Mouse (Mus musculus): ENCODE measurements around the gene Bmp2. TPM values are rescaled to one million over a fixed set of nuclear protein-coding genes. Genes with fewer than 3 reads are reported as not detected.
A peak's percentile ranks its signal among the peaks of the same experiment; 100 is the strongest.

Gene Bmp2
- polyA plus RNA-seq, 1 experiment = 2.1 TPM

DNA sequence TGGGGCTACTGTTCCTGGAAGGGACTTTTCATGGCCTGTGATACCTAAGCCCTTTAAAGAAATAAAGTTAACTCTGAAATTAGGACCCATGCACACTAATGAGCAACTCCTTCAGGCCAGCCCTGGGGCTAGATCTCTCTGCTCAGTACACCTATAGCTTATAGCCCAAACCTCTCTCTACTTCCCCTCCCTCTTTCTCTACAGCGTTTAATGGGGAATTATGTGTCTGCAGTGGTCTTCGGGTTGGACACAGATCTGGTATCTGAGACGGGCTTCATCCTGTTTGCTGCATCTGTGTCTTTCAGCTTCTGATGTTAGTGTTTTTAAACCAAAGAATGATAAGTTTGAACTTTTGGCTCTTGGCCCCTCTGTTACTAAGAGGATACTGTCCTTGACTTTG lies 18.9 kb upstream of the Bmp2 start:
- TF ChIP-seq POLR2A (IDR thresholded peaks at IDR 0.05; ENCODE audit: borderline replicate concordance, extremely low read depth, insufficient read depth, insufficient read length, poor library complexity, severe bottlenecking) = no peak
- no peak for TF ChIP-seq CTCF (IDR thresholded peaks at IDR 0.05; ENCODE audit: borderline replicate concordance, extremely low read depth, insufficient read depth, insufficient read length)
- no peak for DNase-seq (ENCODE audit: low read depth)

- TF ChIP-seq POLR2A (IDR thresholded peaks at IDR 0.05; ENCODE audit: borderline replicate concordance, extremely low read depth, insufficient read depth, insufficient read length, poor library complexity, severe bottlenecking) (no peak), CTCF (IDR thresholded peaks at IDR 0.05; ENCODE audit: borderline replicate concordance, extremely low read depth, insufficient read depth, insufficient read length) (no peak)
- DNase-seq (ENCODE audit: low read depth) = no peak
Observed at GRCm38 (mm10) chr2:133535481-133535880, 16.5 kb upstream of the Bmp2 start.

DNA sequence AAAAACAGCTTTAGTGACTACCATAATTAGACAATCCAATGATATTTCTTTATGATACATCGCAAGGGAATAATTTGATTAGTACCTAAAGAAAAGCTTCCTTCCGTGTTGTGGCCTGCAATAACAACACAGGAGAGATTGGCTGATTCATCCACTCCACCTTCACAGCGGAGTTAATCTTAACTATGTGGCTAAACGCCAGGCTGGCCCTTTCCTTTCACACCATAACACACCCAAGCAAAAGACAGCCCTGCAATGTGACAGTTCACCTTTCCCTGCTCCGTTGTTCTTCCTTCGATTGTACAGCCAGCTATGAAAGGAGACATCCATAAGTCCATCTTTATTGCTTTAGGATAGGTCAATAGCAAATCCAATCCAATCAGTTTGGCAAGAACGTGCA lies 15.1 kb upstream of the Bmp2 start:
- TF ChIP-seq POLR2A (IDR thresholded peaks at IDR 0.05; ENCODE audit: borderline replicate concordance, extremely low read depth, insufficient read depth, insufficient read length, poor library complexity, severe bottlenecking) (no peak), CTCF (IDR thresholded peaks at IDR 0.05; ENCODE audit: borderline replicate concordance, extremely low read depth, insufficient read depth, insufficient read length) (no peak)
- no peak for DNase-seq (ENCODE audit: low read depth)

GRCm38 (mm10) chr2:133540702-133541101 lies 11.3 kb upstream of the Bmp2 start:
- DNase-seq (ENCODE audit: low read depth) = no peak
- TF ChIP-seq CTCF (IDR thresholded peaks at IDR 0.05; ENCODE audit: borderline replicate concordance, extremely low read depth, insufficient read depth, insufficient read length) = no peak
- no peak for TF ChIP-seq POLR2A (IDR thresholded peaks at IDR 0.05; ENCODE audit: borderline replicate concordance, extremely low read depth, insufficient read depth, insufficient read length, poor library complexity, severe bottlenecking)

- peak; percentile 90 for DNase-seq (ENCODE audit: low read depth)
- TF ChIP-seq CTCF (IDR thresholded peaks at IDR 0.05; ENCODE audit: borderline replicate concordance, extremely low read depth, insufficient read depth, insufficient read length) (peak; percentile 67; the same call in 1 of the 2 replicates), POLR2A (IDR thresholded peaks at IDR 0.05; ENCODE audit: borderline replicate concordance, extremely low read depth, insufficient read depth, insufficient read length, poor library complexity, severe bottlenecking) (no peak)
Observed at GRCm38 (mm10) chr2:133550238-133550682, 1.7 kb upstream of the Bmp2 start.

- DNase-seq (ENCODE audit: low read depth) = peak; percentile 39
Observed at GRCm38 (mm10) chr2:133552842-133553465, 995 bp downstream of the Bmp2 start.

GRCm38 (mm10) chr2:133553911-133554285 lies 1.9 kb downstream of the Bmp2 start:
- DNase-seq (ENCODE audit: low read depth) = peak; percentile 21
- TF ChIP-seq POLR2A (IDR thresholded peaks at IDR 0.05; ENCODE audit: borderline replicate concordance, extremely low read depth, insufficient read depth, insufficient read length, poor library complexity, severe bottlenecking) (no peak), CTCF (IDR thresholded peaks at IDR 0.05; ENCODE audit: borderline replicate concordance, extremely low read depth, insufficient read depth, insufficient read length) (no peak)

More at GRCm38 (mm10) chr2:133552842-133553465, 995 bp downstream of the Bmp2 start:
- no peak for TF ChIP-seq CTCF (IDR thresholded peaks at IDR 0.05; ENCODE audit: borderline replicate concordance, extremely low read depth, insufficient read depth, insufficient read length)
- no peak for TF ChIP-seq POLR2A (IDR thresholded peaks at IDR 0.05; ENCODE audit: borderline replicate concordance, extremely low read depth, insufficient read depth, insufficient read length, poor library complexity, severe bottlenecking)

DNA sequence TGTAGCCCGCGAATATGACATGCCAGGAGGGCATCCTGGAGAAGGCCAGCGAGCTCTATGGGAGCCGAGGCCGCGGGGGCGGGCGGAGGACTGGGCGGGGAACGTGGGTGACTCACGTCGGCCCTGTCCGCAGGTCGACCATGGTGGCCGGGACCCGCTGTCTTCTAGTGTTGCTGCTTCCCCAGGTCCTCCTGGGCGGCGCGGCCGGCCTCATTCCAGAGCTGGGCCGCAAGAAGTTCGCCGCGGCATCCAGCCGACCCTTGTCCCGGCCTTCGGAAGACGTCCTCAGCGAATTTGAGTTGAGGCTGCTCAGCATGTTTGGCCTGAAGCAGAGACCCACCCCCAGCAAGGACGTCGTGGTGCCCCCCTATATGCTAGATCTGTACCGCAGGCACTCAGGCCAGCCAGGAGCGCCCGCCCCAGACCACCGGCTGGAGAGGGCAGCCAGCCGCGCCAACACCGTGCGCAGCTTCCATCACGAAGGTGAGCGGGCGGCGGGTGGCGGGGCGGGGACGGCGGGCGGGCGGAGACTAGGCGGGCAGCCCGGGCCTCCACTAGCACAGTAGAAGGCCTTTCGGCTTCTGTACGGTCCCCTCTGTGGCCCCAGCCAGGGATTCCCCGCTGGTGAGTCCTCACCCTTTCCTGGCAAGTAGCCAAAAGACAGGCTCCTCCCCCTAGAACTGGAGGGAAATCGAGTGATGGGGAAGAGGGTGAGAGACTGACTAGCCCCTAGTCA lies 2.5 kb downstream of the Bmp2 start:
- no peak for TF ChIP-seq POLR2A (IDR thresholded peaks at IDR 0.05; ENCODE audit: borderline replicate concordance, extremely low read depth, insufficient read depth, insufficient read length, poor library complexity, severe bottlenecking)
- no peak for TF ChIP-seq CTCF (IDR thresholded peaks at IDR 0.05; ENCODE audit: borderline replicate concordance, extremely low read depth, insufficient read depth, insufficient read length)
- peak; percentile 60 for DNase-seq (ENCODE audit: low read depth)

DNA sequence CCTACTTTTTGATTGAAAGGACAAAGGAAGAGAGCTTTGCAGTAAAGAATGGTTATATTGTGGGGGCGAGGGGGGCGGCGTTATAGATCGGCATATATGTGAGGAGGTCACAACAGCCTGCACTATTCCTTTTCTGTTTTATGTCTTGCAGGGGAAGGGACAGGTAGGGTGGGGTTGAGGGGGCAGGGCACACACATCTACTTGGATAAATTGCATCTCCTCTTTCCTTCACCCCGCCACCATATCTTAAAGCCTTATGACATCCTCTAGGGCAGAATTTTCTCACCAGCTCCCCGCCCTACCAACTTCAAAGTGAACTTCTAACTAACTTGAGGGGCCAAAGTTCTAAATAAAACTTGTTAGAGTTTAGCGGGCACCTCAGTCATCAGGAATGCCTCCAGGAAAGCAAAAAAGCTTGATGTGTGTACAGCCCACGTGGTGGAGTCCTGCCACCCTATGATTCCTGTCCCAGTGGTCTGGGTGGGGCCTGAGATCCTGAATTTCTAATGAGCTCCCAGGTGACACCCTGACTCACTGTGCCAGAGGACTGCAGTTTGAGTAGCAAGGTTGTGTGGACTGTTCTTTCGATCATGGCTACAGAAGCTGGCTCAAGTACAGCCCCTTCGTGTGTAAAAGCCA lies 12.4 kb downstream of the Bmp2 start:
- TF ChIP-seq POLR2A (IDR thresholded peaks at IDR 0.05; ENCODE audit: borderline replicate concordance, extremely low read depth, insufficient read depth, insufficient read length, poor library complexity, severe bottlenecking) = no peak
- TF ChIP-seq CTCF (IDR thresholded peaks at IDR 0.05; ENCODE audit: borderline replicate concordance, extremely low read depth, insufficient read depth, insufficient read length) = no peak
- DNase-seq (ENCODE audit: low read depth) = no peak

GRCm38 (mm10) chr2:133565424-133565823 lies 13.5 kb downstream of the Bmp2 start:
- TF ChIP-seq POLR2A (IDR thresholded peaks at IDR 0.05; ENCODE audit: borderline replicate concordance, extremely low read depth, insufficient read depth, insufficient read length, poor library complexity, severe bottlenecking) (no peak), CTCF (IDR thresholded peaks at IDR 0.05; ENCODE audit: borderline replicate concordance, extremely low read depth, insufficient read depth, insufficient read length) (no peak)
- no peak for DNase-seq (ENCODE audit: low read depth)

GRCm38 (mm10) chr2:133565995-133566710 lies 14.2 kb downstream of the Bmp2 start:
- peak; percentile 34 for DNase-seq (ENCODE audit: low read depth)
- TF ChIP-seq CTCF (IDR thresholded peaks at IDR 0.05; ENCODE audit: borderline replicate concordance, extremely low read depth, insufficient read depth, insufficient read length) (no peak), POLR2A (IDR thresholded peaks at IDR 0.05; ENCODE audit: borderline replicate concordance, extremely low read depth, insufficient read depth, insufficient read length, poor library complexity, severe bottlenecking) (no peak)

Measured in brain, embryonic 14.5 days (tissue).